Mouse (Mus musculus): ENCODE measurements around the gene L1td1. TPM values are rescaled to one million over a fixed set of nuclear protein-coding genes. Genes with fewer than 3 reads are reported as not detected.

L1td1 gene
- 0.12 and 0.49 TPM in 2 replicates for polyA plus RNA-seq (2012; rRNA removed)

GRCm38 (mm10) chr4:98726590-98727237, at the start of gene L1td1:
Gene L1td1, plus strand, starts transcription at chr4:98726734.

Other genes starting within 250 kb of the L1td1 start
- gene Kank4, start 90.8 kb downstream of the L1td1 start, polyA plus RNA-seq (2012; rRNA removed), result 1.9 and 3.5 TPM in 2 replicates
- 0.02 TPM in 1 of 2 replicates, not detected in the other for gene I0C0044D17Rik, start 97.1 kb downstream of the L1td1 start, polyA plus RNA-seq (2012; rRNA removed)
- 32.6 and 44.4 TPM in 2 replicates for gene Usp1, start 197.1 kb downstream of the L1td1 start, polyA plus RNA-seq (2012; rRNA removed)